Mouse (Mus musculus): ENCODE measurements at regions not wholly inside any gene's neighbourhood (a gene's known extent, or its start where the extent isn't known, plus 50 kb on each side); places are given as distances from the start of the nearest gene placed in this dataset.

GRCm38 (mm10) chr19:25729103-25729502 lies 56.9 kb downstream of the Dmrt2 start:
- DNase-seq (ENCODE audit: low spot score in 2 of 2), result no peak

GRCm38 (mm10) chr19:25729633-25730032 lies 57.4 kb downstream of the Dmrt2 start:
- no peak for DNase-seq (ENCODE audit: low spot score in 2 of 2)

- no peak for DNase-seq (ENCODE audit: low spot score in 2 of 2)
These were observed 106.2 kb downstream of the Dmrt2 start for GRCm38 (mm10) chr19:25778455-25778854.

GRCm38 (mm10) chr19:25779356-25779755 lies 107.1 kb downstream of the Dmrt2 start:
- DNase-seq (ENCODE audit: low spot score in 2 of 2), result no peak

- DNase-seq (ENCODE audit: low spot score in 2 of 2), result no peak
These were observed 109.1 kb downstream of the Dmrt2 start for GRCm38 (mm10) chr19:25781314-25781713.

- DNase-seq (ENCODE audit: low spot score in 2 of 2), result no peak
These were observed 130.5 kb downstream of the Dmrt2 start for GRCm38 (mm10) chr19:25802692-25803091.

GRCm38 (mm10) chr19:25805351-25805750 lies 133.1 kb downstream of the Dmrt2 start:
- peak; percentile 12 to 41 for DNase-seq (ENCODE audit: low spot score in 2 of 2)

GRCm38 (mm10) chr19:25813651-25814050 lies 141.4 kb downstream of the Dmrt2 start:
- no peak for DNase-seq (ENCODE audit: low spot score in 2 of 2)

GRCm38 (mm10) chr19:25845158-25845557 lies 172.9 kb downstream of the Dmrt2 start:
- no peak for DNase-seq (ENCODE audit: low spot score in 2 of 2)

GRCm38 (mm10) chr19:25856344-25856743 lies 184.1 kb downstream of the Dmrt2 start:
- DNase-seq (ENCODE audit: low spot score in 2 of 2), result no peak

- DNase-seq (ENCODE audit: low spot score in 2 of 2), result no peak
These were observed 191.1 kb downstream of the Dmrt2 start for GRCm38 (mm10) chr19:25863312-25863711.

GRCm38 (mm10) chr19:25906721-25907120 lies 234.5 kb downstream of the Dmrt2 start:
- no peak for DNase-seq (ENCODE audit: low spot score in 2 of 2)

GRCm38 (mm10) chr19:25922052-25922451 lies 249.8 kb downstream of the Dmrt2 start:
- no peak for DNase-seq (ENCODE audit: low spot score in 2 of 2)

GRCm38 (mm10) chr19:25922806-25923205 lies 250.6 kb downstream of the Dmrt2 start:
- DNase-seq (ENCODE audit: low spot score in 2 of 2), result no peak

- no peak for DNase-seq (ENCODE audit: low spot score in 2 of 2)
These were observed 251.6 kb downstream of the Dmrt2 start for GRCm38 (mm10) chr19:25923727-25924384.

GRCm38 (mm10) chr19:25924385-25924769 lies 252.2 kb downstream of the Dmrt2 start:
- no peak for DNase-seq (ENCODE audit: low spot score in 2 of 2)

- DNase-seq (ENCODE audit: low spot score in 2 of 2), result no peak
These were observed 255.0 kb downstream of the Dmrt2 start for GRCm38 (mm10) chr19:25927220-25927619.

- DNase-seq (ENCODE audit: low spot score in 2 of 2), result no peak
These were observed 265.1 kb downstream of the Dmrt2 start for GRCm38 (mm10) chr19:25937343-25937742.

GRCm38 (mm10) chr19:25971210-25971609 lies 299.0 kb downstream of the Dmrt2 start:
- DNase-seq (ENCODE audit: low spot score in 2 of 2), result no peak

GRCm38 (mm10) chr19:25975202-25975601 lies 303.0 kb downstream of the Dmrt2 start:
- DNase-seq (ENCODE audit: low spot score in 2 of 2), result no peak

- no peak for DNase-seq (ENCODE audit: low spot score in 2 of 2)
These were observed 308.1 kb downstream of the Dmrt2 start for GRCm38 (mm10) chr19:25980308-25980707.

GRCm38 (mm10) chr19:26014620-26015180 lies 342.5 kb downstream of the Dmrt2 start:
- peak; percentile 1 to 34 for DNase-seq (ENCODE audit: low spot score in 2 of 2)

GRCm38 (mm10) chr19:26021141-26021540 lies 348.9 kb downstream of the Dmrt2 start:
- no peak for DNase-seq (ENCODE audit: low spot score in 2 of 2)

Data from left cerebral cortex, adult 8-10 months (tissue).